Mouse (Mus musculus) CH12.LX (cell line): Measurements from ENCODE around the gene Erc1. TPM values are rescaled to one million over a fixed set of nuclear protein-coding genes. Genes with fewer than 3 reads are reported as not detected.

Experiments
- DNase-seq: peaks from one replicate; pipeline ENCODE4 v3.0.0-alpha.2; 2013; ENCODE audit errors: extremely low read depth
- H3K27ac ChIP-seq: 2 replicates; pipeline ENCODE4 v1.5.1; 2012; ENCODE audit warnings: low read depth, mild to moderate bottlenecking, control low read depth, moderate library complexity; ENCODE audit not compliant: insufficient read depth
- H3K27me3 ChIP-seq: replicated peaks from 2 replicates; pipeline ENCODE3; 2012; ENCODE audit warnings: inconsistent platforms
- H3K36me3 ChIP-seq, 2 experiments: replicated peaks in 1 of 2; 2 replicates each; pipeline versions ENCODE3 to v1.6.1; 2012; ENCODE audit warnings: inconsistent platforms in 1 of 2, low read length in 1 of 2, mild to moderate bottlenecking in 1 of 2, mixed read lengths in 1 of 2, moderate library complexity in 1 of 2; ENCODE audit not compliant: control insufficient read depth in 1 of 2, insufficient read depth in 1 of 2
- H3K4me1 ChIP-seq, 2 experiments: 2 replicates each; pipeline ENCODE4 v1.6.1; 2012; ENCODE audit warnings: inconsistent platforms in 1 of 2, moderate library complexity in 1 of 2; ENCODE audit not compliant: insufficient read depth in 2 of 2, control insufficient read depth in 1 of 2
- H3K4me2 ChIP-seq: 2 replicates; pipeline ENCODE4 v1.6.1; 2012; ENCODE audit warnings: low read depth, mild to moderate bottlenecking, control low read depth; ENCODE audit not compliant: poor library complexity, insufficient read depth, severe bottlenecking
- H3K4me3 ChIP-seq, 3 experiments: fragments of 150-350 bp in 1 of 3; sonication (generic) in 1 of 3; replicated peaks in 1 of 3; 2 replicates each; pipeline versions ENCODE3 to v1.5.1; 2011 to 2012; ENCODE audit warnings: low read depth in 2 of 3, low read length in 2 of 3, mild to moderate bottlenecking in 2 of 3, moderate library complexity in 2 of 3, control low read depth in 1 of 3, improper control_type of control experiment in 1 of 3, inconsistent platforms in 1 of 3, mixed read lengths in 1 of 3; ENCODE audit not compliant: poor library complexity in 1 of 3
- H3K79me2 ChIP-seq: replicated peaks from 2 replicates; pipeline ENCODE4 v1.6.1; 2012; ENCODE audit warnings: mild to moderate bottlenecking, moderate library complexity; ENCODE audit not compliant: control insufficient read depth, poor library complexity, insufficient read depth, severe bottlenecking; ENCODE audit errors: extremely low read depth
- H3K9ac ChIP-seq: 2 replicates; pipeline ENCODE4 v1.6.1; 2012; ENCODE audit warnings: low read depth, mild to moderate bottlenecking, control low read depth, moderate library complexity; ENCODE audit not compliant: insufficient read depth
- H3K9me3 ChIP-seq: replicated peaks from 2 replicates; pipeline ENCODE3; 2012; ENCODE audit warnings: low read length, inconsistent platforms, mixed read lengths
- BHLHE40 ChIP-seq: IDR thresholded peaks from 2 replicates; pipeline ENCODE4 v1.6.1; 2011; ENCODE audit warnings: mild to moderate bottlenecking, low read depth, low read length, improper control_type of control experiment
- CHD1 ChIP-seq: IDR thresholded peaks from 2 replicates; pipeline ENCODE4 v1.6.1; 2012; ENCODE audit warnings: low read depth, low read length, improper control_type of control experiment, inconsistent platforms
- CHD2 ChIP-seq: IDR thresholded peaks from 2 replicates; pipeline ENCODE4 v1.6.1; 2011; ENCODE audit warnings: low read length, improper control_type of control experiment
- EP300 ChIP-seq: IDR thresholded peaks from 2 replicates; pipeline ENCODE4 v1.6.1; 2011; ENCODE audit warnings: low read length, improper control_type of control experiment
- GABPA ChIP-seq: IDR thresholded peaks from 2 replicates; pipeline ENCODE4 v1.6.1; 2012; ENCODE audit warnings: low read depth, low read length, improper control_type of control experiment, inconsistent platforms; ENCODE audit not compliant: insufficient replicate concordance
- JUN ChIP-seq: IDR thresholded peaks from 2 replicates; pipeline ENCODE4 v1.6.1; 2011; ENCODE audit warnings: low read depth, mild to moderate bottlenecking, low read length, improper control_type of control experiment, moderate library complexity; ENCODE audit not compliant: insufficient read depth
- KAT2A ChIP-seq: IDR thresholded peaks from 2 replicates; pipeline ENCODE4 v1.6.1; 2012; ENCODE audit warnings: low read length, improper control_type of control experiment, inconsistent platforms; ENCODE audit not compliant: insufficient replicate concordance
- MAX ChIP-seq: IDR thresholded peaks from 2 replicates; pipeline ENCODE4 v1.6.1; 2011; ENCODE audit warnings: low read length, improper control_type of control experiment
- MXI1 ChIP-seq: IDR thresholded peaks from 2 replicates; pipeline ENCODE4 v1.6.1; 2011; ENCODE audit warnings: mild to moderate bottlenecking, low read depth, low read length, improper control_type of control experiment
- NELFE ChIP-seq: IDR thresholded peaks from 2 replicates; pipeline ENCODE4 v1.6.1; 2011; ENCODE audit warnings: low read depth, low read length, improper control_type of control experiment
- RAD21 ChIP-seq: IDR thresholded peaks from 2 replicates; pipeline ENCODE4 v1.6.1; 2011; ENCODE audit warnings: low read depth, mild to moderate bottlenecking, low read length, improper control_type of control experiment, moderate library complexity
- RCOR1 ChIP-seq: conservative IDR thresholded peaks from 2 replicates; pipeline ENCODE4 v1.6.1; 2012; ENCODE audit warnings: low read depth, mild to moderate bottlenecking, inconsistent platforms, low read length, improper control_type of control experiment
- SMC3 ChIP-seq: IDR thresholded peaks from 2 replicates; pipeline ENCODE4 v1.6.1; 2011; ENCODE audit warnings: low read depth, low read length, improper control_type of control experiment
- TBP ChIP-seq: conservative IDR thresholded peaks from 2 replicates; pipeline ENCODE4 v1.6.1; 2011; ENCODE audit warnings: low read depth, low read length, improper control_type of control experiment
- UBTF ChIP-seq: IDR thresholded peaks from 2 replicates; pipeline ENCODE4 v1.6.1; 2012; ENCODE audit warnings: low read depth, mild to moderate bottlenecking, inconsistent platforms, low read length, improper control_type of control experiment, moderate library complexity
- ZC3H11A ChIP-seq: IDR thresholded peaks from 2 replicates; pipeline ENCODE4 v1.6.1; 2012; ENCODE audit warnings: low read depth, mild to moderate bottlenecking, inconsistent platforms, low read length, improper control_type of control experiment
- ZMIZ1 ChIP-seq: IDR thresholded peaks from 2 replicates; pipeline ENCODE4 v1.6.1; 2012; ENCODE audit warnings: low read depth, mild to moderate bottlenecking, inconsistent platforms, low read length, improper control_type of control experiment
- dilution Hi-C: fragments of 300-500 bp; cut with MboI; formaldehyde crosslinking; loops from 2 replicates; pipeline ENCODE4 v1.14.3; 2020; ENCODE audit warnings: low sequenced_read_pairs; ENCODE audit not compliant: extremely low pct_unique_long_range_greater_than_20kb, extremely low pct_ligation_motif_present
- in situ Hi-C: fragments of 300-500 bp; cut with MboI; formaldehyde crosslinking; loops from 3 replicates; pipeline ENCODE4 v1.14.3; 2019; ENCODE audit warnings: low sequenced_read_pairs, low pct_ligation_motif_present, low pct_unique_long_range_greater_than_20kb, mixed read lengths
- polyA plus RNA-seq: library from polyadenylated mRNA; unstranded; fragments of >175 nt; gene quantifications from 2 replicates; pipeline ENCODE4 v1.2.1, GENCODE M21; 2012; ENCODE audit warnings: low read depth; ENCODE audit not compliant: insufficient read length
- total RNA-seq, 2 experiments: library from RNA; depleted of rRNA; stranded (reverse); fragments of 300-350 nt in 1 of 2; fragments of >200 nt in 1 of 2; gene quantifications; 2 replicates each; pipeline ENCODE4 v1.2.3; 2012 to 2014

The Erc1 gene
- total and polyA plus RNA-seq, 3 experiments = 1.4 to 3.3 (median 2.5) TPM

DNA sequence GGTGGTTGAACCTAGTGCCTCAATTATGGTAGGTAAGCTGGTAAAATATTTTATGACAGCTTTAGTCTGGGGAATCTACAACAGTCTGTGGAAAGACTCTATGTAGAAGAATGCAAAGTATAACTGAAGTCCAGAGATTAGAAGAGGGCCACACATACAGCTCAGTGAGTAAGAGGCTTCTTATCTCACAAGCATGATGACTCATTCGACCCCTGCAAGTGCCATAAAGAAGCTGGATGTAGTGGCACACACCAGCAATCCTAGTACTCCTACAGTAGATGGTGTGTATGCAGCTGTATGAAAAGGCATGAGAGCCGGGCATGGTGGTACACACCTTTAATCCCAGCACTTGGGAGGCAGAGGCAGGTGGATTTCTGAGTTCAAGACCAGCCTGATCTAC is 205.2 kb downstream of the Erc1 start:
- in situ Hi-C loops = no loop called here
- Histone ChIP-seq H3K79me2 (no peaks in the 10 kb centered on the region), H3K4me3 (no peak overlapping the region)
- no peak for DNase-seq
- TF ChIP-seq KAT2A (no peak), BHLHE40 (no peak), CHD1 (no peak)
- TF ChIP-seq, all 38 proteins: peak for 0
- Histone ChIP-seq H3K27me3 (no peaks in the 10 kb centered on the region), H3K9me3 (no peaks in the 10 kb centered on the region), H3K36me3 (no peaks in the 10 kb centered on the region), H3K4me2 (no peak overlapping the region), H3K9ac (no peak overlapping the region), H3K27ac (no peak overlapping the region), H3K4me1 (peaks cover 0 to 3% of the 10 kb centered on the region in 2 experiments; a peak in 1 of 4 replicates)
- dilution Hi-C loops = no loop called here

DNA sequence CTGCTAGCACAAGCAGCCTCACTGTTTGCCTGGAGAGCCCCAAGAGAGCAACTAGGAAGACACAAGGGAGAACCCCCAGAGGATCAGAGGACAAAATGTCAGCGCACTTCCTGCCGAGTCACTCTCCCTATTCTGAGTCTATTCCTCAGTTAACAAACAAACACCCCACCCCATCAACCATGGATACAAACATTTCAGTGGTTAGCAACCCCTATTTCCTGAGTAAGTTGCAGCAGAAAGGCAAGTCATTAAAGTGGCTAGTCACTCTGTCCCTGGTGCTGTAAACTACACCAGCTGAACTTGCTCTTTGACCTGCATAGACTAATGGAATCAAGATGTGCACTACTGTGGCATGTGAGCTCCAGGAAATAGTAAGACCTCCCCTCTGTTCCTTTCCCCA is 212.3 kb downstream of the Erc1 start:
- dilution Hi-C loops (no loop called here), in situ Hi-C loops (no loop called here)
- Histone ChIP-seq H3K4me3 (no peak overlapping the region), H3K4me2 (no peak overlapping the region), H3K9me3 (no peaks in the 10 kb centered on the region), H3K27ac (no peak overlapping the region), H3K27me3 (no peaks in the 10 kb centered on the region), H3K79me2 (no peaks in the 10 kb centered on the region), H3K4me1 (peaks cover 3 to 16% of the 10 kb centered on the region in 2 experiments; a peak in 3 of 4 replicates), H3K9ac (no peak overlapping the region), H3K36me3 (no peaks in the 10 kb centered on the region)
- peak; percentile 45 for DNase-seq
- TF ChIP-seq KAT2A (no peak), JUN (no peak), CHD2 (no peak), TBP (no peak), GABPA (no peak), ZC3H11A (no peak), RAD21 (no peak), ZMIZ1 (no peak), NELFE (no peak), EP300 (no peak), RCOR1 (no peak), UBTF (no peak), SMC3 (no peak), MXI1 (no peak), MAX (no peak)
